Mouse (Mus musculus): ENCODE measurements at regions not wholly inside any gene's neighbourhood (a gene's known extent, or its start where the extent isn't known, plus 50 kb on each side); places are given as distances from the start of the nearest gene placed in this dataset.
A peak's percentile ranks its signal among the peaks of the same experiment; 100 is the strongest.

DNA sequence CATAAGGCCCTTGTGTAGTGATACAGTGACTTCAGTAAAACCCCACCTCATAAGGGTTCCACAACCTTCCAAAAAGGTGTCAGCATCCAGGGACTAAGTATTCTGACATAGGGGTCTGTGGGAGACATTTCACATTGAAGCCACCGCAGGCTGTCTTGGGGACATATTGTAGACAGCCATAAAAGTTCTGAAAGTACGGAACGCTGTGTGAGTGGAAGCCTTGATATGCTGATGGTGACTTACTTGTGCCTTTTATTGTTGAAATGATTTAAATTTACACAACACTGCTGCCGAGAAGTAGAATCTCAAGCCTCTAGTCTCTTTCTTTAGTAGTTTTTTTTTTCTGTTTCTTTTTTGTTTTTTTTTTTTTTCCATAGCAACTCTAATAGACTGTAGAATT is 82.5 kb upstream of the Tmtc4 start:
- Histone ChIP-seq H3K4me1 (ENCODE audit: insufficient read depth, low read length) (no peaks in the 10 kb centered on the region), H3K36me3 (ENCODE audit: insufficient read depth, low read length) (no peaks in the 10 kb centered on the region), H3K9ac (replicated peaks; ENCODE audit: low read length, poor library complexity, severe bottlenecking) (no peak overlapping the region), H3K27me3 (ENCODE audit: insufficient read depth, low read length) (no peaks in the 10 kb centered on the region), H3K27ac (ENCODE audit: low read depth, low read length) (no peak overlapping the region), H3K4me2 (ENCODE audit: low read depth, low read length, poor library complexity, severe bottlenecking) (no peak overlapping the region), H3K4me3 (ENCODE audit: low read depth, low read length) (no peak overlapping the region), H3K9me3 (ENCODE audit: low read length) (no peaks in the 10 kb centered on the region)
- ATAC-seq (ENCODE audit: low FRiP score) (no peak), DNase-seq (ENCODE audit: low spot score) (no peak)
- 88% methylated on average over 4 of the region's 4 CpGs for WGBS
- TF ChIP-seq CTCF (IDR thresholded peaks at IDR 0.05) = no peak

DNA sequence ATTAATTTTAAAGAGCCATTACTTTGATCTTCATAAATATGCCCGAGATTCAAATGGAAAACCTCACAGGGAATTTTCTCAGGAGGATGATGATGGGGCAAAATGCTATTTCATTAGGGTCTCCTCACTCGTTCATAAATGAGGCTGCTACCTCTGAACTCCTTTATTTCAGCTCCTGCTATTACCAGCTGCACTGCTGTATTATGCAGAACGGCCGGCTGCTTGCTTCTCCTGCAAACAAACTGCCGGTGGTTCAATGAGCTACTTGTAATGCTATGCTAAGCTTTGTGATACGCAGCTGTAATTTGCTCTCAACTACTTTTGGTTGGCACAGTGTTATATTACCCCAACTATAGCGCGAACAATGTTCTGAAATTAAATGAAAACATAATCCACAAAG is 81.7 kb upstream of the Tmtc4 start:
- Histone ChIP-seq H3K9me3 (ENCODE audit: low read length) (no peaks in the 10 kb centered on the region), H3K36me3 (ENCODE audit: insufficient read depth, low read length) (no peaks in the 10 kb centered on the region), H3K4me2 (ENCODE audit: low read depth, low read length, poor library complexity, severe bottlenecking) (peak overlapping the region; percentile 10; the same call in 1 of the 2 replicates), H3K27ac (ENCODE audit: low read depth, low read length) (no peak overlapping the region), H3K27me3 (ENCODE audit: insufficient read depth, low read length) (no peaks in the 10 kb centered on the region), H3K4me3 (ENCODE audit: low read depth, low read length) (no peak overlapping the region), H3K4me1 (ENCODE audit: insufficient read depth, low read length) (no peaks in the 10 kb centered on the region), H3K9ac (replicated peaks; ENCODE audit: low read length, poor library complexity, severe bottlenecking) (no peak overlapping the region)
- no peak for TF ChIP-seq CTCF (IDR thresholded peaks at IDR 0.05)
- 21% methylated on average over 8 of the region's 8 CpGs for WGBS
- DNase-seq (ENCODE audit: low spot score) (peak; percentile 29), ATAC-seq (ENCODE audit: low FRiP score) (no peak)

DNA sequence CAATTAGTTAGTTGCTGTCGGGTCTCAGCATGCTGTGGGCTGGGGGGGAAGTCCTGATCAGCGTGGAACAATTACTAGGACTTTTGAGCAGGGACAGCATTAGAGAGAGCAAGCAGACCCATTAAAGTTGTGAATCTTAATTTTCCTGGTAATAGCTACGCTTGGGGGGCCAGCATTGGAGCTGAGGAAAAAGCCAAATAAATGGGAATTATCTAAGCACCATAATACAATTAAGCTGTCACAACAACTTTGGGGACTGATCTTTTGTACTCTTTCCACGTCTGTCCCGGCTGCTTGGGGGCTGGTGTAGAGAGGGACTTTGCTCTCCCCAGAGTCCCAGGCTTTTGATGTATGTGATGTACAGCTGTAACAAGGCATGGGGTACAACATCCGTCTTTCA is 81.3 kb upstream of the Tmtc4 start:
- Histone ChIP-seq H3K4me3 (ENCODE audit: low read depth, low read length) (no peak overlapping the region), H3K27me3 (ENCODE audit: insufficient read depth, low read length) (no peaks in the 10 kb centered on the region), H3K4me1 (ENCODE audit: insufficient read depth, low read length) (no peaks in the 10 kb centered on the region), H3K9me3 (ENCODE audit: low read length) (no peaks in the 10 kb centered on the region), H3K36me3 (ENCODE audit: insufficient read depth, low read length) (no peaks in the 10 kb centered on the region), H3K4me2 (ENCODE audit: low read depth, low read length, poor library complexity, severe bottlenecking) (peak overlapping the region; percentile 10; the same call in 1 of the 2 replicates), H3K9ac (replicated peaks; ENCODE audit: low read length, poor library complexity, severe bottlenecking) (no peak overlapping the region), H3K27ac (ENCODE audit: low read depth, low read length) (no peak overlapping the region)
- no peak for TF ChIP-seq CTCF (IDR thresholded peaks at IDR 0.05)
- WGBS = 22% methylated on average over 6 of the region's 6 CpGs
- DNase-seq (ENCODE audit: low spot score) (no peak), ATAC-seq (ENCODE audit: low FRiP score) (no peak)

DNA sequence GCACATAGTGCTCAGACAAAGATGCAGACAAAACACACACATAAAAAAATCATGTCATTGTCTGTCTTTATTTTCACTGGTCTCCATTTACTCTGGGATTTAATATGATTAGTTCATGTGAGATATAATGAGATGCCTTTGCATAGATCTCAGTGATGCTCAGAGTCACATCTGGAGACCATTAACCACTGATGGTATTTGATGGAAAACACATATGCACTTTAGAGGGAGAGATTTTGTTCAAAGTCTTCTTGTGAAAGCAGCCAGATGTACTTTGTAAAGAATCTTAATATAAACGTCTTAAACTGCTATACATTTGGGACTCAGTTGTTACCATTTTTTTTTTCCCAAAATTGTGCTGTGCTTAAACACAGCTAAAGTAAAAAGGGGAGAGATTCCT is 79.1 kb upstream of the Tmtc4 start:
- Histone ChIP-seq H3K27ac (ENCODE audit: low read depth, low read length) (no peak overlapping the region), H3K4me2 (ENCODE audit: low read depth, low read length, poor library complexity, severe bottlenecking) (no peak overlapping the region), H3K4me3 (ENCODE audit: low read depth, low read length) (no peak overlapping the region), H3K9ac (replicated peaks; ENCODE audit: low read length, poor library complexity, severe bottlenecking) (no peak overlapping the region), H3K9me3 (ENCODE audit: low read length) (no peaks in the 10 kb centered on the region), H3K27me3 (ENCODE audit: insufficient read depth, low read length) (no peaks in the 10 kb centered on the region), H3K4me1 (ENCODE audit: insufficient read depth, low read length) (no peaks in the 10 kb centered on the region), H3K36me3 (ENCODE audit: insufficient read depth, low read length) (no peaks in the 10 kb centered on the region)
- 62% methylated on average over 1 of the region's 1 CpGs for WGBS
- DNase-seq (ENCODE audit: low spot score) (no peak), ATAC-seq (ENCODE audit: low FRiP score) (no peak)
- TF ChIP-seq CTCF (IDR thresholded peaks at IDR 0.05) = no peak

DNA sequence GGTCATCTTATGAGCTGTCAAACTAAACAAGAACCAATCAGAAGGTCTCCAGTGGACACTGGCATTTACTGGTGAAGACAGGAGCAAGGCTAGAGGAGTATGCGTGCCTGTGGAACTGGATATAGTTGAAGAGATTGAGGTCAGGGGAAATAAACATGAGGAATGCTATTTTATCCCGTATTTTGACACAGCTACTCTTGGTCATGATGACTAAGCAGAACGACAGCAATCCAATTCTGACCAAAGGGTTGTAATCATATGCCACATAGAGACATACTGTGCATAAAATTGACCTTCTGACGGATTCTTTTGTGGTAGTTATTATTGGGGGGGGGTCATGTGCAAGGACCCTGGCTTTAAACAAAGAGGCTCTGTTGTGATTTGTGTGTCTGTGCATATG is 73.1 kb upstream of the Tmtc4 start:
- WGBS = 73% methylated on average over 4 of the region's 4 CpGs

DNA sequence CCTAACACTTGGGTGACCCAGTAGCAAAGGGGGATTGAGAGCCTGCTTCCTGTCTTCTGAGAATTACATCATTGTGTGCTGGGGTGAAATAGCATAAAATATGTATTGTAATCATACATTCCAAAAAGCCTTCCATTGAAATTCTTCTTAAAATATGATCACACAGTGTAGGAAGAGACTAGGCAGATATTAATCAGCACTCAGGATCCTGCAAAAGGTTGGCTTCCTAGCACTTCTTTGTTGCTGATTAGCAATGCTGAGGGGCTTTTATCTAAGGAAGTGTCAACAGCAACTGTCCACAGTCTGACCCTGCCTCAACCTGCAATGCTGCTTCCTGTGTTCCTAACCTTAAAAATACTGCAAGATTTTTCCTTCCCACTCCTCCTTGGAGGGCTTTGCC is 64.6 kb upstream of the Tmtc4 start:
- DNase-seq (ENCODE audit: low spot score) = no peak
- TF ChIP-seq CTCF (IDR thresholded peaks at IDR 0.05) = no peak
- no peak overlapping the region for H3K4me2 ChIP-seq (ENCODE audit: low read depth, low read length, poor library complexity, severe bottlenecking)
- H3K4me1 ChIP-seq (ENCODE audit: insufficient read depth, low read length) = no peaks in the 10 kb centered on the region
- ATAC-seq (ENCODE audit: low FRiP score) = no peak
- H3K27ac ChIP-seq (ENCODE audit: low read depth, low read length) = no peak overlapping the region
- peak overlapping the region; percentile 33; the same call in 1 of the 2 replicates for H3K9ac ChIP-seq (replicated peaks; ENCODE audit: low read length, poor library complexity, severe bottlenecking)
- no peaks in the 10 kb centered on the region for H3K36me3 ChIP-seq (ENCODE audit: insufficient read depth, low read length)
- no peak overlapping the region for H3K4me3 ChIP-seq (ENCODE audit: low read depth, low read length)
- H3K27me3 ChIP-seq (ENCODE audit: insufficient read depth, low read length) = no peaks in the 10 kb centered on the region
- no peaks in the 10 kb centered on the region for H3K9me3 ChIP-seq (ENCODE audit: low read length)

More for the DNA sequence above, 73.1 kb upstream of the Tmtc4 start:
- no peaks in the 10 kb centered on the region for H3K27me3 ChIP-seq (ENCODE audit: insufficient read depth, low read length)
- DNase-seq (ENCODE audit: low spot score) = no peak
- H3K36me3 ChIP-seq (ENCODE audit: insufficient read depth, low read length) = no peaks in the 10 kb centered on the region
- no peak overlapping the region for H3K4me2 ChIP-seq (ENCODE audit: low read depth, low read length, poor library complexity, severe bottlenecking)
- no peaks in the 10 kb centered on the region for H3K9me3 ChIP-seq (ENCODE audit: low read length)
- no peaks in the 10 kb centered on the region for H3K4me1 ChIP-seq (ENCODE audit: insufficient read depth, low read length)
- H3K27ac ChIP-seq (ENCODE audit: low read depth, low read length) = no peak overlapping the region
- TF ChIP-seq CTCF (IDR thresholded peaks at IDR 0.05) = no peak
- H3K4me3 ChIP-seq (ENCODE audit: low read depth, low read length) = no peak overlapping the region
- ATAC-seq (ENCODE audit: low FRiP score) = no peak
- no peak overlapping the region for H3K9ac ChIP-seq (replicated peaks; ENCODE audit: low read length, poor library complexity, severe bottlenecking)

DNA sequence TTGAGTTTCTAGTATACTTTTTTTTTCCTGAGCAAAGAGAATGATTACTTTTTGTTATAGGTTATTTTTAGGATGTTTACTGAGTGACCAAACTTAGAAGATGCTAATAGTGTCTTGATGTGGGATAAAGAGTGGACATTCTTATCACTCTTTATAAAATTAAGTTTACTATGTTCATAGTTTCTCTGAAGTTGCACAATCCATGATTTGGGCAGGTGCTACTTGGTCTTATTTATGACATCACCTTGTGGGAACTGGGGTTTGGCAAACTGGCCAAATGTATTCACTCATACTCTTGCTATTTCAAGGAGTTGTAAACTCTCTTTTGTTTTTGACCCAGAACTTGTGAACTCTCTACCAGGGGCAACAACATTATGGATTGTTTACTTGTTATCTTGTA is 56.2 kb upstream of the Tmtc4 start:
- DNase-seq (ENCODE audit: low spot score) (no peak), ATAC-seq (ENCODE audit: low FRiP score) (no peak)
- H3K4me1 ChIP-seq (ENCODE audit: insufficient read depth, low read length) = no peaks in the 10 kb centered on the region
- H3K36me3 ChIP-seq (ENCODE audit: insufficient read depth, low read length) = no peaks in the 10 kb centered on the region
- H3K27me3 ChIP-seq (ENCODE audit: insufficient read depth, low read length) = no peaks in the 10 kb centered on the region
- no peak overlapping the region for H3K4me2 ChIP-seq (ENCODE audit: low read depth, low read length, poor library complexity, severe bottlenecking)
- TF ChIP-seq CTCF (IDR thresholded peaks at IDR 0.05) = no peak
- H3K27ac ChIP-seq (ENCODE audit: low read depth, low read length) = no peak overlapping the region
- no peak overlapping the region for H3K9ac ChIP-seq (replicated peaks; ENCODE audit: low read length, poor library complexity, severe bottlenecking)
- H3K4me3 ChIP-seq (ENCODE audit: low read depth, low read length) = no peak overlapping the region
- H3K9me3 ChIP-seq (ENCODE audit: low read length) = no peaks in the 10 kb centered on the region
